Mouse (Mus musculus): ENCODE measurements around the gene Dab2.

- TF ChIP-seq CTCF (IDR thresholded peaks at IDR 0.05), result no peak
- peak; percentile 37; the same call in 1 of the 2 replicates for TF ChIP-seq EP300 (IDR thresholded peaks at IDR 0.05)
These were observed 12.8 kb downstream of the Dab2 start for GRCm38 (mm10) chr15:6312396-6312795.

All from lung, postnatal 0 days (tissue).